Mouse (Mus musculus) bone marrow macrophage, adult 2 months (primary cell): Measurements from ENCODE around the gene Olfr1484.

Experiments
- CTCF ChIP-seq: IDR thresholded peaks from 2 replicates; pipeline ENCODE4 v1.5.1; 2012; ENCODE audit warnings: low read depth, mild to moderate bottlenecking, low read length, moderate library complexity
- POLR2A ChIP-seq: IDR thresholded peaks from 2 replicates; pipeline ENCODE4 v1.6.1; 2012; ENCODE audit warnings: mild to moderate bottlenecking, low read depth, low read length, borderline replicate concordance

- TF ChIP-seq CTCF (no peak), POLR2A (no peak)
Measured at GRCm38 (mm10) chr19:13631321-13631720, 48.0 kb downstream of the Olfr1484 start, which contains the start of gene Olfr1489.
